Mouse (Mus musculus): ENCODE results near the gene Atp6v0c.

DNA sequence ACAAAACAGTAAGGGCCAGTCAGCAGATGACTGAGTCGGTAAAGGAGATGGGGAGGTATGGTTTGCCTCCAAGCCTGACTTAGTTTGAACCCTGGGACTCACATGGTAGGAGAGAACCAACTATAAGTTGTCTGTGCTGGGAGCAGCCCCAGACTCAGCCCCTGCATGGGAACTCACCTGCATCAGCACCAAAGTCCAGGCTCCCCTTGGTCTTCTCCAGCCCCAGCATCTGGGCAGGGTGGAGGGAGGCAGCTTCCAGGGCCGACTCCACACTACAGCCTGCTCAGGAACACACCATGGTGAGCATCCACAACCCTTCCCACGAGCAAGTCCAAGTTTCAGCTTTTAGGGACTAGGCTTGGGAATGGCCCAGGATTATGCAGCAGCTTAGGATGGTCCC, 13.1 kb downstream of the Atp6v0c start:
- TF ChIP-seq CTCF (IDR thresholded peaks at IDR 0.05): no peak
- no peak for TF ChIP-seq EP300 (IDR thresholded peaks at IDR 0.05)
